Mouse (Mus musculus) neural tube, embryonic 13.5 days (tissue): ENCODE measurements at regions not wholly inside any gene's neighbourhood (a gene's known extent, or its start where the extent isn't known, plus 50 kb on each side); places are given as distances from the start of the nearest gene placed in this dataset.

Experiments
- ATAC-seq: fragments of 200-750 bp; cut with Nextera tagmentation; 2 replicates; pipeline ENCODE4 v1.8.0; 2017; ENCODE audit warnings: low read depth, mild to moderate bottlenecking, moderate TSS enrichment, moderate library complexity
- H3K27ac ChIP-seq: fragments of 300-500 bp; sonication (generic); replicated peaks from 2 replicates; pipeline ENCODE4 v1.5.1; 2015; ENCODE audit warnings: moderate library complexity, mild to moderate bottlenecking, inconsistent platforms
- H3K27me3 ChIP-seq: fragments of 300-500 bp; sonication (generic); 2 replicates; pipeline ENCODE4 v1.6.1; 2015; ENCODE audit warnings: mild to moderate bottlenecking, inconsistent platforms
- H3K36me3 ChIP-seq: fragments of 300-500 bp; sonication (generic); 2 replicates; pipeline ENCODE4 v1.6.1; 2015; ENCODE audit warnings: mild to moderate bottlenecking, inconsistent platforms
- H3K4me1 ChIP-seq: fragments of 300-500 bp; sonication (generic); replicated peaks from 2 replicates; pipeline ENCODE4 v1.6.1; 2015; ENCODE audit warnings: inconsistent platforms
- H3K4me2 ChIP-seq: fragments of 300-500 bp; sonication (generic); 2 replicates; pipeline ENCODE4 v1.6.1; 2015; ENCODE audit warnings: inconsistent platforms, mild to moderate bottlenecking, moderate library complexity
- H3K4me3 ChIP-seq: fragments of 300-500 bp; sonication (generic); 2 replicates; pipeline ENCODE4 v1.5.1; 2015; ENCODE audit warnings: mild to moderate bottlenecking, inconsistent platforms
- H3K9ac ChIP-seq: fragments of 300-500 bp; sonication (generic); 2 replicates; pipeline ENCODE4 v1.6.1; 2015; ENCODE audit warnings: moderate library complexity, mild to moderate bottlenecking, inconsistent platforms
- H3K9me3 ChIP-seq: fragments of 300-500 bp; sonication (generic); 2 replicates; pipeline ENCODE4 v1.6.1; 2016; ENCODE audit warnings: inconsistent platforms
- WGBS: fragments of 180-500 bp; shearing (Covaris S2); methylation state at CpG from one replicate; pipeline ENCODE4 v1.1.7; 2015; 5-methylcytosine and 5-hydroxymethylcytosine counted together

GRCm38 (mm10) chr5:73729646-73730045 is 78.5 kb downstream of the Spata18 start:
- Histone ChIP-seq H3K36me3 (no peaks in the 10 kb centered on the region), H3K4me3 (no peak overlapping the region), H3K27ac (no peak overlapping the region), H3K4me1 (no peaks in the 10 kb centered on the region), H3K9ac (no peak overlapping the region), H3K27me3 (no peaks in the 10 kb centered on the region), H3K4me2 (no peak overlapping the region), H3K9me3 (no peaks in the 10 kb centered on the region)
- WGBS = 85% methylated on average over 13 of the region's 13 CpGs
- ATAC-seq = no peak

- Histone ChIP-seq H3K9me3 (no peaks in the 10 kb centered on the region), H3K4me2 (no peak overlapping the region), H3K4me1 (no peaks in the 10 kb centered on the region), H3K27ac (no peak overlapping the region), H3K4me3 (no peak overlapping the region), H3K36me3 (no peaks in the 10 kb centered on the region), H3K27me3 (no peaks in the 10 kb centered on the region), H3K9ac (no peak overlapping the region)
- WGBS = 81% methylated on average over 9 of the region's 9 CpGs
- ATAC-seq = no peak
Observed at GRCm38 (mm10) chr5:73731423-73731822, 80.2 kb downstream of the Spata18 start.

GRCm38 (mm10) chr5:73731991-73732565 is 80.9 kb downstream of the Spata18 start:
- H3K9ac ChIP-seq = no peak overlapping the region
- no peaks in the 10 kb centered on the region for H3K4me1 ChIP-seq
- H3K4me2 ChIP-seq = no peak overlapping the region
- no peaks in the 10 kb centered on the region for H3K9me3 ChIP-seq
- ATAC-seq = no peak
- 66% methylated on average over 9 of the region's 9 CpGs for WGBS
- no peak overlapping the region for H3K27ac ChIP-seq
- H3K36me3 ChIP-seq = no peaks in the 10 kb centered on the region
- H3K4me3 ChIP-seq = no peak overlapping the region
- H3K27me3 ChIP-seq = no peaks in the 10 kb centered on the region

- H3K27me3 ChIP-seq = no peaks in the 10 kb centered on the region
- no peak overlapping the region for H3K27ac ChIP-seq
- H3K4me3 ChIP-seq = no peak overlapping the region
- no peak for ATAC-seq
- H3K9me3 ChIP-seq = no peaks in the 10 kb centered on the region
- H3K4me2 ChIP-seq = no peak overlapping the region
- H3K9ac ChIP-seq = no peak overlapping the region
- no peaks in the 10 kb centered on the region for H3K36me3 ChIP-seq
- no peaks in the 10 kb centered on the region for H3K4me1 ChIP-seq
- WGBS = 84% methylated on average over 3 of the region's 3 CpGs
Observed at GRCm38 (mm10) chr5:73740766-73741165, 89.6 kb downstream of the Spata18 start.

- H3K4me3 ChIP-seq = no peak overlapping the region
- no peaks in the 10 kb centered on the region for H3K9me3 ChIP-seq
- no peaks in the 10 kb centered on the region for H3K36me3 ChIP-seq
- H3K9ac ChIP-seq = no peak overlapping the region
- 80% methylated on average over 11 of the region's 11 CpGs for WGBS
- H3K27ac ChIP-seq = no peak overlapping the region
- no peaks in the 10 kb centered on the region for H3K4me1 ChIP-seq
- H3K27me3 ChIP-seq = no peaks in the 10 kb centered on the region
- H3K4me2 ChIP-seq = no peak overlapping the region
- no peak for ATAC-seq
Observed at GRCm38 (mm10) chr5:73741441-73741840, 90.3 kb downstream of the Spata18 start.

DNA sequence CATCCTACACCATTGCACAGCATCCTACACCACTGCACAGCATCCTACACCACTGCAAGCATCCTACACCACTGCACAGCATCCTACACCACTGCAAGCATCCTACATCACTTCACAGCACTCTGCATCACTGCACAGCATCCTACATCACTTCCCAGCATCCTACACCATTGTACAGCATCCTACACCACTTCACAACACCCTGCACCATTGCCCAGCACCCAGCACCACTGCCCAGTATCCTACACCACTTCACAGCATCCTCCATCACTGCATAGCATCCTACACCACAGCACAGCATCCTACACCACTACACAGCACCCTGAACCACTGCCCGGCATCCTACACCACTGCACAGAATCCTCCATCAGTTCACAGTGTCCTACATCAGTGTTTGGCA is 92.8 kb downstream of the Spata18 start:
- H3K4me2 ChIP-seq = no peak overlapping the region
- no peaks in the 10 kb centered on the region for H3K36me3 ChIP-seq
- no peaks in the 10 kb centered on the region for H3K27me3 ChIP-seq
- H3K4me1 ChIP-seq = no peaks in the 10 kb centered on the region
- H3K4me3 ChIP-seq = no peak overlapping the region
- WGBS = 93% methylated on average over 1 of the region's 1 CpGs
- no peak overlapping the region for H3K27ac ChIP-seq
- no peak for ATAC-seq
- H3K9ac ChIP-seq = no peak overlapping the region
- H3K9me3 ChIP-seq = no peaks in the 10 kb centered on the region

DNA sequence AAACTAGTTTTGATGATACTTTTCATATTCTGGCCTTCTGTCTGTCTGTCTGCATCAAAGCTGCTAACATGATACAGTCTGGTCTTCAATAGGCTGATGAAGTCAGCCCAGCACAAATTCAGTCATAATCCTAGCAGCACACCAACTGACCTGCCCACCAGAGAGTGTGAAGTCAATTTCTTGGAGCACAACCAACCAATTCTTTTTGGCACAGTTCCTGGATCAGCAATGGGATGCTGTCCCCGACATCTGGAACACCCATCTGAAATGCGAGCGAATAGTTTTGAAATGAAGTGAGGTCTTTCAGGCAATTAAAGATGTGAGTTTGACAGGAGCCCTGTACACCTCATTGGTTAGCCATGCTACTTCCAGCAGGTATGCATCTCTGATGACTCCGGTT is 98.6 kb downstream of the Spata18 start:
- Histone ChIP-seq H3K4me1 (no peaks in the 10 kb centered on the region), H3K27me3 (no peaks in the 10 kb centered on the region), H3K9ac (no peak overlapping the region), H3K27ac (no peak overlapping the region), H3K36me3 (no peaks in the 10 kb centered on the region), H3K4me2 (no peak overlapping the region), H3K4me3 (no peak overlapping the region), H3K9me3 (no peaks in the 10 kb centered on the region)
- ATAC-seq = no peak
- WGBS = 87% methylated on average over 4 of the region's 4 CpGs

- no peaks in the 10 kb centered on the region for H3K36me3 ChIP-seq
- H3K4me3 ChIP-seq = no peak overlapping the region
- H3K27ac ChIP-seq = no peak overlapping the region
- no peaks in the 10 kb centered on the region for H3K4me1 ChIP-seq
- no peak overlapping the region for H3K4me2 ChIP-seq
- WGBS = 71% methylated on average over 10 of the region's 10 CpGs
- ATAC-seq = no peak
- no peaks in the 10 kb centered on the region for H3K27me3 ChIP-seq
- no peaks in the 10 kb centered on the region for H3K9me3 ChIP-seq
- H3K9ac ChIP-seq = no peak overlapping the region
Observed at GRCm38 (mm10) chr5:73752225-73752644, 101.1 kb downstream of the Spata18 start.

- no peak for ATAC-seq
- H3K9me3 ChIP-seq = no peaks in the 10 kb centered on the region
- no peaks in the 10 kb centered on the region for H3K27me3 ChIP-seq
- 61% methylated on average over 7 of the region's 7 CpGs for WGBS
- no peak overlapping the region for H3K27ac ChIP-seq
- H3K4me2 ChIP-seq = no peak overlapping the region
- no peak overlapping the region for H3K9ac ChIP-seq
- no peaks in the 10 kb centered on the region for H3K4me1 ChIP-seq
- H3K4me3 ChIP-seq = no peak overlapping the region
- no peaks in the 10 kb centered on the region for H3K36me3 ChIP-seq
Observed at GRCm38 (mm10) chr5:73753827-73754226, 102.6 kb downstream of the Spata18 start.

DNA sequence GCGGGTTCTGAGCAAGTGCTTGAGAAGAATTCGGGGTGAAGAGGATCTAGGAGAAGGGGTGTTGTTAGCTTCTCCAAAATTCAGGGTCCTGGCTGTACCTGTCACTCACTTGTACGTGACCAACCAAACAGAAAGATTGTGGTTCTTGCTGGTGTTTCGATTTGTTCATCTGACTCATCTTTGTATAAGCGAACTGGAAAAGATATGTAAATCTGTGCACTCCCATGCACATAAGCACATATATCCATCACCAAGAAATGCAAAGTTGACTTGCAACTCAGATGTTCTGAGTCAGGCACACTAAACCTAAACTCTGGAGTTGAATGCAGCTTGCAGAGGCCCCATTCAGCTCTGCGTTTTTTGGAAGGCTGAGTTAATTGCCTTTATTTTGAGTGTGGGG is 107.4 kb downstream of the Spata18 start:
- H3K27me3 ChIP-seq = no peaks in the 10 kb centered on the region
- H3K4me2 ChIP-seq = no peak overlapping the region
- H3K36me3 ChIP-seq = no peaks in the 10 kb centered on the region
- H3K9ac ChIP-seq = no peak overlapping the region
- H3K4me3 ChIP-seq = no peak overlapping the region
- H3K27ac ChIP-seq = no peak overlapping the region
- ATAC-seq = no peak
- no peaks in the 10 kb centered on the region for H3K4me1 ChIP-seq
- H3K9me3 ChIP-seq = no peaks in the 10 kb centered on the region
- 89% methylated on average over 6 of the region's 6 CpGs for WGBS

GRCm38 (mm10) chr5:73761236-73761635 is 110.1 kb downstream of the Spata18 start:
- 88% methylated on average over 1 of the region's 1 CpGs for WGBS

GRCm38 (mm10) chr5:73761709-73762108 is 110.5 kb downstream of the Spata18 start:
- Histone ChIP-seq H3K27me3 (no peaks in the 10 kb centered on the region), H3K36me3 (no peaks in the 10 kb centered on the region), H3K4me2 (no peak overlapping the region), H3K4me3 (no peak overlapping the region), H3K27ac (no peak overlapping the region), H3K4me1 (no peaks in the 10 kb centered on the region), H3K9me3 (no peaks in the 10 kb centered on the region), H3K9ac (no peak overlapping the region)
- peak; percentile 36 for ATAC-seq
- 39% methylated on average over 8 of the region's 8 CpGs for WGBS

More at GRCm38 (mm10) chr5:73761236-73761635, 110.1 kb downstream of the Spata18 start:
- no peak overlapping the region for H3K27ac ChIP-seq
- no peak overlapping the region for H3K4me2 ChIP-seq
- no peaks in the 10 kb centered on the region for H3K27me3 ChIP-seq
- no peak overlapping the region for H3K9ac ChIP-seq
- H3K4me1 ChIP-seq = no peaks in the 10 kb centered on the region
- no peak overlapping the region for H3K4me3 ChIP-seq
- no peaks in the 10 kb centered on the region for H3K36me3 ChIP-seq
- no peak for ATAC-seq
- H3K9me3 ChIP-seq = no peaks in the 10 kb centered on the region

DNA sequence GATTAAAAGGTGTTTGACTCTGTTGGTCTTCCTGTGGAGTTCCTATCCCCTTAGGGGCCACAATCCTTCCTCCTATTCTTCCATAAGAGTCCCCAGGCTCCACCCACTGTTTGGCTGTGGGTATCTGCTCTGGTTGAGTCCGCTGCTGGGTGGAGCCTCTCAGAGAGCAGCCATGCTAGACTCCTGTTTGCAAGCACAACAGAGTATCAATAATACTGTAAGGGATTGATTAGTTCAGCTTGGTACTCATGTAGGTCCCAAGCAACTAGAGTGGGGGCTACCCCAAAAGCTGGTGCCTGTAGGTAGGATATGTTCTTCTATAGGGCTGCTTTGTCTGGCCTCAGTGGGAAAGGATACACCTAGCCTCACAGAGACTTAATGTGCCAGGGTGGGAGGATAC is 113.0 kb downstream of the Spata18 start:
- no peak overlapping the region for H3K4me2 ChIP-seq
- H3K36me3 ChIP-seq = no peaks in the 10 kb centered on the region
- H3K4me3 ChIP-seq = no peak overlapping the region
- H3K9me3 ChIP-seq = no peaks in the 10 kb centered on the region
- no peak overlapping the region for H3K27ac ChIP-seq
- no peak for ATAC-seq
- H3K27me3 ChIP-seq = no peaks in the 10 kb centered on the region
- H3K4me1 ChIP-seq = no peaks in the 10 kb centered on the region
- 75% methylated on average over 1 of the region's 1 CpGs for WGBS
- H3K9ac ChIP-seq = no peak overlapping the region
